Mouse (Mus musculus) neural tube, embryonic 10.5 days (tissue): Measurements from ENCODE around the gene Ppp2r2c.
A peak's percentile ranks its signal among the peaks of the same experiment; 100 is the strongest.

Experiments used
- DNase-seq: peaks from one replicate; pipeline ENCODE4 v3.0.0-alpha.2; 2017; ENCODE audit warnings: low spot score; ENCODE audit errors: extremely low spot score

The Ppp2r2c gene

GRCm38 (mm10) chr5:36979001-36979400 lies 110.7 kb downstream of the Ppp2r2c start:
- DNase-seq = no peak

GRCm38 (mm10) chr5:36979631-36980030 lies 111.3 kb downstream of the Ppp2r2c start:
- no peak for DNase-seq

DNA sequence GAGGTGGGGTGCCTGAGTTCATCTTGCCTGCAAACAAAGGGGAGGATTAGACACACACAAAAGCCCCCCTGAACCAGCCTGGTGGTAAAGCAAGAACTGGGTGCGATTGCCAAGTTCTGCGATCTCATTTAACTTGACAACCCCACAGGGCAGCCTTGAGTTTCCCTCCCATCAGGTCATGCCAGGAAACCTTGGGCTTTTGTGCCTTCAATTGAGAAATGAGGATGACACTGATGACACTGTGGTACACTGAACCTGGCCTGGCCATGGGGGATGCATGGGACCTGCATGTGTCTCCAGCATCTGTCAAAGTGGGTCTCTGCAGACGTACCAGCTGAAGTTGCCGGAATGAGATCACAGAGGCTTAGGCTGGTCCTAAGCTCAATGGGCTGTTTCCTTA lies 114.0 kb downstream of the Ppp2r2c start:
- no peak for DNase-seq

- DNase-seq = no peak
Observed at GRCm38 (mm10) chr5:36986617-36987016, 118.3 kb downstream of the Ppp2r2c start.

- DNase-seq = no peak
Observed at GRCm38 (mm10) chr5:36988124-36988780, 119.9 kb downstream of the Ppp2r2c start.

DNA sequence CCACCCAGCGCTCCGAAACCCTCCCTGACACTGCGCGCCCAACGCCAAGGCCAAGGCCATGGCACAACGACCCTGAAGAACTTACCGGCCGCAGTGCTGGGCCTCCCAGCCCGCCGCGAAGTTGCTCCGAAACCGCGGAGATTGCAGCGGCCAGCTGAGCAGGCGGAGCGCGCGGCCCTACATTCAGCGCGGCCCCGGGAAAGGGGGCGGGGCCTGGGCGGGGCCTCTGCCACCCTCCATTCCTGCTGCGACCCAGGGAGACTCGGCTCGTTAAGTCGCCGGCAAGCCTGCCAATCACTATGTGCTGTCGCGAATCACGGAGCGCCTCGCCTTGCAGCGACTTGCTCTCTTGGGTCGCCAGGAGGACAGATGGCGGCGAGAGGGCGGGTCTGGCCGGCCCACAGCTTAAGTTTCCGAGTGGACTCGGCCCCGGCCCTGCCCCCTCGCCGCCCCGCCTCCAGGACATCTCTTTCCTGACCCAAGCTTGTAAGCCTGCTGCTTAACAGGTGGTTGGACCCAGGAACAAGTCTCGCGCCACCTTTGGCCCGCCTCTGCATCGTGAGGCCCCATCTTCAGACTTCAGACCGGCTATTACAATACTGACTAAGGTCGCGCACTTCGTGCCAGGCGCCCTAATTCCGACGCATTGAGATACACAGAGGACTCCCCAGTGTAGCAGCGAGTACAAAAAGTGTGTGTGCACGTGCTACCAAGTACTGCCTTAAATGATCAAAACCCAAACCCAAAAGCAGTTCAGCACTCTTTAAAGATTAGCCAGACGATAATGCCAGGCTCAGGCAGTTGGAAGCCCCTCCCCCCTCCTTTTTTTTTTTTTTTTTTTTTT lies 120.7 kb downstream of the Ppp2r2c start, which contains the start of gene Wfs1:
TSS of gene Wfs1 (minus strand) at position 425 of the 844 bp plus-strand sequence.
- DNase-seq = peak; percentile 93

- no peak for DNase-seq
Observed at GRCm38 (mm10) chr5:36989625-36989977, 121.3 kb downstream of the Ppp2r2c start.

DNA sequence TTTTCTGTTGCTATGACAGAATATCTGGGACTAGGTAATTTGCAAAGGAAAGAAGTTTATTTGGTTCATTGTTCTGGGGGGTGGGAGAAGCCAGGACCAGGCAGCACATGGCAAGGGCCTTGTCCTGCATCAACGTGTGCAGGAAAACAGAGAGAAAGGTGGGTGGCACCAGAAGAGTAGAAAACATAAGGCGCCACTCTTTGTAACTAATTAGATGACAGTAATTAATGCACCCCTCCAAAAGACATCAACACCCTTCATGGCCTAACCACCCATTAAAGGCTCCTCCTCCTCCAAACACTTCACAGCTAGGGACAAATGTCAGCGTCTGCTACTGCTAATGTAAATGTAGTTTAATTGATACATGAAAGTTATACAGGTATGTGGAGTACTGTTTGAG lies 121.9 kb downstream of the Ppp2r2c start:
- DNase-seq = no peak

DNA sequence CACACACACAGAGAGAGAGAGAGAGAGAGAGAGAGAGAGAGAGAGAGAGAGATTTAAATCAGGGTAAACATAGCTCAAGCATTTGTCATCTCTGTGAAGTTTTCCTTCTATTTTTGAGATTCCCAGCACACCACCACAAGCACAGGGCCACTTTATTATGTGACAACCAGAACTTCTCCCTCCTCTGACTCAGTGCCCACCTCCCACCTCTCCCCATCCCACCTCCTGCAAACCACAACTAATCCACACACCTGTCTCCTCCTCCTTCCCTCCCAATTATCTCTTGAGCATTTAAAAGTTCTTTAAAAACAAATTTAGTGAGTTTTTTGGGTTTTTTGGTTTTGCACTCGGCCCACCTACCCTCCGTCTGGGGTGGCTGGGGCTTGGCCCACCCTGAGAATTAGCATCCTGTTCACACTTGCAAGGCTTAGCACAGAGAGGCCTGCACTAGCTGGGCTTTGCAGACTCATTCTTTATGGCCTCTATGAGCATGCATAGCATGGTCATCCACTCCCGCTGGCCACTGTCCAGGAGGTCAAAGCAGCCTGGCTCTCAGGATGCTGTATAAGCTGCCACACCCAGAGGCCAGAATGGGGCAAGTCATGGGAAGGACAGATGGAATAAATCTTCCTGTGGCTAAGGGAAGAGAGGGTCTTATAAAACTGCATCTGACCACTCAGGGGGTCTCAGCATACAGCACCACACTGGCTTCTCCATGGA lies 122.5 kb downstream of the Ppp2r2c start:
- no peak for DNase-seq

GRCm38 (mm10) chr5:36996410-36996809 lies 128.1 kb downstream of the Ppp2r2c start:
- DNase-seq = no peak

- no peak for DNase-seq
Observed at GRCm38 (mm10) chr5:36997996-36998395, 129.7 kb downstream of the Ppp2r2c start.

GRCm38 (mm10) chr5:37001002-37001401 lies 132.7 kb downstream of the Ppp2r2c start:
- no peak for DNase-seq

GRCm38 (mm10) chr5:37002001-37002400 lies 133.7 kb downstream of the Ppp2r2c start:
- DNase-seq = peak; percentile 69
